Mouse (Mus musculus): ENCODE data around the gene Glis1. TPM values are rescaled to one million over a fixed set of nuclear protein-coding genes. Genes with fewer than 3 reads are reported as not detected.

The Glis1 gene
- polyA plus RNA-seq, 2 experiments: 0.10 to 0.35 TPM

DNA sequence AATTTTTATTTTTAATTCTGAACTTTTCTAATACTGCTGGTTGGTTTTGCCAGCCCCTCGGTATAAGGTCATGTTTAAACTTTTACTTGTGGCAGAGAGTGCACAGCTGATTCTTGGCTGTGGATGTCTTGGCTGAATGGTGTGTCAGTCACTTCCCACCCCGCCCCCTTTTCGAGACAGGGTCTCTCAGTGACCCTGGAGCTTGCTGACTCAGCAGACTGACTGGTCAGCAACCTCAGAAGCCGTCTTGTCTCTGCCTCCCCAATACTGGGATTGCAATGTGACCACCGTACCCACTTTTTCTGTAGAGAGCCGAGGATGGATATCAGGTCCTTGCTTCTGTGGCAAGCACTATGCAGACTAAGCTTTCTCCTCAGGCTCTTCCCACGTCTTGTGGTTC lies 154.2 kb downstream of the Glis1 start:
- no peaks in the 10 kb centered on the region for H3K36me3 ChIP-seq (replicated peaks; ENCODE audit: control insufficient read depth, insufficient read depth, low read depth)
- no peak for ATAC-seq (ENCODE audit: insufficient read depth)
- no peak overlapping the region for H3K9ac ChIP-seq (replicated peaks)
- H3K27me3 ChIP-seq (ENCODE audit: control insufficient read depth, insufficient read depth, low read length): no peaks in the 10 kb centered on the region
- H3K9me3 ChIP-seq (ENCODE audit: control insufficient read depth, low read length): no peaks in the 10 kb centered on the region
- TF ChIP-seq EP300 (IDR thresholded peaks at IDR 0.05; ENCODE audit: low read depth) (no peak), CTCF (IDR thresholded peaks at IDR 0.05; ENCODE audit: low read depth) (no peak)
- DNase-seq (ENCODE audit: low read depth in 3 of 3, low spot score in 3 of 3): no peak
- H3K4me3 ChIP-seq (ENCODE audit: insufficient read depth in 1 of 2, low read depth in 2 of 2, low read length in 2 of 2): no peak overlapping the region
- no peak overlapping the region for H3K4me2 ChIP-seq (ENCODE audit: low read depth)
- H3K27ac ChIP-seq: no peak overlapping the region
- WGBS (ENCODE audit: insufficient replicate concordance): 54% methylated on average over 7 of the region's 7 CpGs
- no peaks in the 10 kb centered on the region for H3K4me1 ChIP-seq (replicated peaks; ENCODE audit: control insufficient read depth in 2 of 2, insufficient read depth in 2 of 2, low read length in 1 of 2)

DNA sequence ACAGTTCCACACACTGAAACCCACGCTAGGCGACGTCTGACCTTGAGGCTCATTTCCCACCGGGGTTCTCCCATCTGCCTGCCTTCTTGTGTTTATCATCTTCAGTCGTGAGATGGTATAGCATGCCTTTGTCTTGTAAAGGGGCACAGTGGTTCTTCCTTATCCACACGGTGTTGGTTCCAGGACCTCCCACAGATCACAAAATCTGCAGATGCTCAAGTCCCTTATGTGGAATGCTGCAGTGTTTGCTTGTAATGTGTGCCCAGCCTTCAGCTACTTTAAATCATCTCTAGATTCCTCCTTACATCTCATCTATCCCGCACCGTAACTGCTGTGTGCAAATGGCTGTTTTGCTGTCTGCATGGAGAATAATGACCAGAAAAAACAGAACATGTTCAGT lies 154.7 kb downstream of the Glis1 start:
- WGBS (ENCODE audit: insufficient replicate concordance): 73% methylated on average over 8 of the region's 8 CpGs
- Histone ChIP-seq H3K36me3 (replicated peaks; ENCODE audit: control insufficient read depth, insufficient read depth, low read depth) (no peaks in the 10 kb centered on the region), H3K27me3 (ENCODE audit: control insufficient read depth, insufficient read depth, low read length) (no peaks in the 10 kb centered on the region), H3K4me2 (ENCODE audit: low read depth) (no peak overlapping the region), H3K27ac (no peak overlapping the region), H3K9ac (replicated peaks) (no peak overlapping the region), H3K9me3 (ENCODE audit: control insufficient read depth, low read length) (no peaks in the 10 kb centered on the region), H3K4me3 (ENCODE audit: insufficient read depth in 1 of 2, low read depth in 2 of 2, low read length in 2 of 2) (no peak overlapping the region), H3K4me1 (replicated peaks; ENCODE audit: control insufficient read depth in 2 of 2, insufficient read depth in 2 of 2, low read length in 1 of 2) (no peaks in the 10 kb centered on the region)
- DNase-seq (ENCODE audit: low read depth in 3 of 3, low spot score in 3 of 3): no peak
- TF ChIP-seq EP300 (IDR thresholded peaks at IDR 0.05; ENCODE audit: low read depth): no peak
- no peak for ATAC-seq (ENCODE audit: insufficient read depth)

GRCm38 (mm10) chr4:107590805-107591534 lies 156.6 kb downstream of the Glis1 start:
- no peaks in the 10 kb centered on the region for H3K36me3 ChIP-seq (replicated peaks; ENCODE audit: control insufficient read depth, insufficient read depth, low read depth)
- H3K4me3 ChIP-seq (ENCODE audit: insufficient read depth in 1 of 2, low read depth in 2 of 2, low read length in 2 of 2): no peak overlapping the region
- no peak overlapping the region for H3K27ac ChIP-seq
- DNase-seq (ENCODE audit: low read depth in 3 of 3, low spot score in 3 of 3): no peak
- H3K4me1 ChIP-seq (replicated peaks; ENCODE audit: control insufficient read depth in 2 of 2, insufficient read depth in 2 of 2, low read length in 1 of 2): no peaks in the 10 kb centered on the region
- WGBS (ENCODE audit: insufficient replicate concordance): 63% methylated on average over 14 of the region's 14 CpGs
- H3K9ac ChIP-seq (replicated peaks): no peak overlapping the region
- ATAC-seq (ENCODE audit: insufficient read depth): no peak
- no peak overlapping the region for H3K4me2 ChIP-seq (ENCODE audit: low read depth)
- H3K27me3 ChIP-seq (ENCODE audit: control insufficient read depth, insufficient read depth, low read length): no peaks in the 10 kb centered on the region
- TF ChIP-seq CTCF (IDR thresholded peaks at IDR 0.05; ENCODE audit: low read depth): no peak
- no peak for TF ChIP-seq EP300 (IDR thresholded peaks at IDR 0.05; ENCODE audit: low read depth)
- H3K9me3 ChIP-seq (ENCODE audit: control insufficient read depth, low read length): no peaks in the 10 kb centered on the region

DNA sequence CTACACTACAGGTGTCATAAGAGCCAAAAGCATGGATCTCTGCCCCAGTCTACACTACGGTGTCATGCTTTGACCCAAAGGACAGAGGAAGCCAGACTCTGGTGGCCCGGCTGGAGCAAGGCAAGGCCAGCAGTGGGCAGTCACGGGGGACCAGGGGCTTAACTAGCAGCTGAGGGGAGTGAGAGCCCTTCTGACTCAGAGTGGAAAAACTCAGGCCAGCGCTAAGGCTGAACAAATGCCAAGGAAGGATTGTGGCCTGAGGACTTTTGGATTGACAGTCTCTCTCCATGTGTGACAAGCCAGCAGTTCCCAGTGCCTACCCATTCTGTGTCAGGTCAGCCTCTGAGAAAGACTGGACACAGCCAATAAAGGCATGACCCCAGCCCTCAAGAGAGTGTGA lies 159.0 kb downstream of the Glis1 start:
- WGBS (ENCODE audit: insufficient replicate concordance): 64% methylated on average over 4 of the region's 4 CpGs
- TF ChIP-seq CTCF (IDR thresholded peaks at IDR 0.05; ENCODE audit: low read depth) (no peak), EP300 (IDR thresholded peaks at IDR 0.05; ENCODE audit: low read depth) (no peak)

GRCm38 (mm10) chr4:107597226-107597897 lies 163.0 kb downstream of the Glis1 start:
- Histone ChIP-seq H3K4me2 (ENCODE audit: low read depth) (no peak overlapping the region), H3K9me3 (ENCODE audit: control insufficient read depth, low read length) (no peaks in the 10 kb centered on the region), H3K36me3 (replicated peaks; ENCODE audit: control insufficient read depth, insufficient read depth, low read depth) (no peaks in the 10 kb centered on the region), H3K9ac (replicated peaks) (no peak overlapping the region), H3K4me3 (ENCODE audit: insufficient read depth in 1 of 2, low read depth in 2 of 2, low read length in 2 of 2) (no peak overlapping the region), H3K4me1 (replicated peaks; ENCODE audit: control insufficient read depth in 2 of 2, insufficient read depth in 2 of 2, low read length in 1 of 2) (peaks cover 0 to 2% of the 10 kb centered on the region in 2 experiments; a peak in 2 of 4 replicates), H3K27me3 (ENCODE audit: control insufficient read depth, insufficient read depth, low read length) (no peaks in the 10 kb centered on the region), H3K27ac (no peak overlapping the region)
- ATAC-seq (ENCODE audit: insufficient read depth): no peak
- 52% methylated on average over 9 of the region's 9 CpGs for WGBS (ENCODE audit: insufficient replicate concordance)
- DNase-seq (ENCODE audit: low read depth in 3 of 3, low spot score in 3 of 3): no peak
- no peak for TF ChIP-seq EP300 (IDR thresholded peaks at IDR 0.05; ENCODE audit: low read depth)
- TF ChIP-seq CTCF (IDR thresholded peaks at IDR 0.05; ENCODE audit: low read depth): no peak

More for the DNA sequence above, 159.0 kb downstream of the Glis1 start:
- Histone ChIP-seq H3K27me3 (ENCODE audit: control insufficient read depth, insufficient read depth, low read length) (no peaks in the 10 kb centered on the region), H3K27ac (no peak overlapping the region), H3K9ac (replicated peaks) (no peak overlapping the region), H3K36me3 (replicated peaks; ENCODE audit: control insufficient read depth, insufficient read depth, low read depth) (no peaks in the 10 kb centered on the region), H3K9me3 (ENCODE audit: control insufficient read depth, low read length) (no peaks in the 10 kb centered on the region), H3K4me2 (ENCODE audit: low read depth) (no peak overlapping the region), H3K4me1 (replicated peaks; ENCODE audit: control insufficient read depth in 2 of 2, insufficient read depth in 2 of 2, low read length in 1 of 2) (peaks cover 0 to 2% of the 10 kb centered on the region in 2 experiments; a peak in 2 of 4 replicates), H3K4me3 (ENCODE audit: insufficient read depth in 1 of 2, low read depth in 2 of 2, low read length in 2 of 2) (no peak overlapping the region)
- DNase-seq (ENCODE audit: low read depth in 3 of 3, low spot score in 3 of 3): no peak
- no peak for ATAC-seq (ENCODE audit: insufficient read depth)

Measured in liver, embryonic 14.5 days (tissue).